Mouse (Mus musculus): Measurements from ENCODE around the gene Crebbp. TPM values are rescaled to one million over a fixed set of nuclear protein-coding genes. Genes with fewer than 3 reads are reported as not detected.
"Not testable (repeated sequence)": the region's sequence is repeated elsewhere in the genome, so short reads cannot be mapped to it uniquely, and the experiment has no call there.

Gene Crebbp
- polyA plus RNA-seq, 1 experiment from 2014 or later = 32.4 TPM

DNA sequence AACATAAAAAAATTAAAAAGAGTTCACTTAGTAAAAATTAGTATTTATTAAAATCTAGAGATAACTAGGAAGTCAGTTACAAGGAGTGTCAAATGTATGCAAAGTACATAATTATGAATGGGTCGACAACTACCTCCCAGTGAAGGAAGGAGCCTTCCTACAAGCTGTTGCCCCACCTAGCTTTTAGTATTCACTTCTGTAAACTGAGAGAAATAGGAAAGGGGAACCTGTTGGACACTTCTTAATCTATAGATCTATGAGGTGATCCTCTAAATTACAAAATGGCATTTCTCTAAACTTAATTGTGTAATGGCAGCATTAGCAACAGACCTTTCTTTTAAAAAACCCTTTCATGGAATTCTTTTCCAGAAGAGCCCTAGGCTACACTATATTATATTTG lies 84.9 kb downstream of the Crebbp start:
- H3K27me3 ChIP-seq (replicated peaks; ENCODE audit: low read depth, poor library complexity, severe bottlenecking) = no peaks in the 10 kb centered on the region
- DNase-seq (ENCODE audit: low spot score) = no peak
- H3K36me3 ChIP-seq (replicated peaks) = peaks cover 72% of the 10 kb centered on the region
- no peak overlapping the region for H3K27ac ChIP-seq (replicated peaks)
- WGBS = 92% methylated on average over 1 of the region's 1 CpGs
- H3K4me3 ChIP-seq = no peak overlapping the region
- H3K9me3 ChIP-seq = no peaks in the 10 kb centered on the region
- no peaks in the 10 kb centered on the region for H3K4me1 ChIP-seq

DNA sequence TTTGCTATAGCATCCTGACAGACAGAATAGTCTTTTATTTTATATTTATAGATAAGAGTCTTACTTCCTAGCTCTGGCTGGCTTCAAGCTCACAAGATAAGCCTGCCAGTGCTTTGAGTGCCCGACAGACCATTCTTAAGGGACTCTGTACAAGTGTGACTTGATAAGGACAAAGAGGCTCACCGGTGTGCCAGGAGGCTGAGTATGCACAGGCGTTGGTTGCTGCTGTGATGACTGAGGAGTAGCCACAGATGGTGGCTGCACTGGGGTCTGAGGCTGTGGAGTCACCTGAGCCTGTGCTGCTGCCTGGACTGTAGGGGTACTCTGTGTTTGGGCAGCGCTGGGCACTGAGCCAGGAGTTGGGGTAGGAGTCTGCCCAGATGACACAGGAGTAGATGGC lies 96.7 kb downstream of the Crebbp start:
- Histone ChIP-seq H3K27ac (replicated peaks) (no peak overlapping the region), H3K36me3 (replicated peaks) (peaks cover 100% of the 10 kb centered on the region), H3K9me3 (no peaks in the 10 kb centered on the region), H3K27me3 (replicated peaks; ENCODE audit: low read depth, poor library complexity, severe bottlenecking) (no peaks in the 10 kb centered on the region), H3K4me3 (no peak overlapping the region), H3K4me1 (no peaks in the 10 kb centered on the region)
- DNase-seq (ENCODE audit: low spot score) = no peak
- WGBS = 93% methylated on average over 4 of the region's 4 CpGs

DNA sequence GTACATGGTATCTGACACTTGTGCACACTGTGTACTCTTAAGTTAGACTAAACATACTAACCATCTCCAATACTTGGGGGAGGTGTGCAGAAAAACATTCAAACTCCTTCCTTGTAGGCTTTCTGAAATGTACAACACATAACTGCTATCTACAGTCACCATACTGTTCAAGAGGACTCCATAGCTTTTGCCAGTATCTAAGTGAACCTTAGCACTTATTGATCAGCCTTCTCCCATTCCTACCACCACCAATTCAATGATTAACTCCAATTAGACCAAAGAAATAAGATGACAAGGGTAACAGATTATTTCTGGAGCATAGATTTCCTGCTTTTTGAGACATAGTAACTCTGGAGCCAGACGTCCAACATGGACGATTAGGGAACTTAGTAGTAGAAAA lies 113.4 kb downstream of the Crebbp start:
- Histone ChIP-seq H3K4me1 (no peaks in the 10 kb centered on the region), H3K4me3 (no peak overlapping the region), H3K36me3 (replicated peaks) (peaks cover 78% of the 10 kb centered on the region), H3K9me3 (no peaks in the 10 kb centered on the region), H3K27me3 (replicated peaks; ENCODE audit: low read depth, poor library complexity, severe bottlenecking) (no peaks in the 10 kb centered on the region), H3K27ac (replicated peaks) (no peak overlapping the region)
- no peak for DNase-seq (ENCODE audit: low spot score)
- 94% methylated on average over 2 of the region's 2 CpGs for WGBS

GRCm38 (mm10) chr16:4097521-4097920 lies 116.3 kb downstream of the Crebbp start:
- peaks cover 89% of the 10 kb centered on the region for H3K36me3 ChIP-seq (replicated peaks)
- WGBS = 96% methylated on average over 1 of the region's 1 CpGs
- no peak overlapping the region for H3K4me3 ChIP-seq
- no peak for DNase-seq (ENCODE audit: low spot score)
- H3K4me1 ChIP-seq = no peaks in the 10 kb centered on the region
- no peaks in the 10 kb centered on the region for H3K9me3 ChIP-seq
- H3K27me3 ChIP-seq (replicated peaks; ENCODE audit: low read depth, poor library complexity, severe bottlenecking) = no peaks in the 10 kb centered on the region
- H3K27ac ChIP-seq (replicated peaks) = no peak overlapping the region

DNA sequence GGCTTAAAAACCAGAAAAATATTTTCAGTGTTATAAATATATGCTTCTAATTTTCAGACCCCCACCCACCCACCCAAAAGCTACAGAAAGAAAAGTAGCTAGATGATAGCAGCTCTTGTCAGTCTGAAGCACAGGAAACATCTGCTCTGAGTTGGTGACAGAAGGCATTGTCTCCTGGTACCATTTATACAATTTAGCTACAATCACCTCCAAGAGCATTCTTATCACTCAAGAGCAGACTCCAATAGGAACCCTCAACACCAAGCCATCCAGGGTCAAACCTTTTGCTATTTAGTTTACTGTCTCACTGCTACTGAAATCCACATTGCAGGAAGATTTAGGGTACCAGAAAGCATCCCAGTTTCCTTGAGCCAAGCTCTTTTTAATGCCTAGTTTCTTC lies 116.9 kb downstream of the Crebbp start:
- Histone ChIP-seq H3K27ac (replicated peaks) (no peak overlapping the region), H3K4me3 (no peak overlapping the region), H3K36me3 (replicated peaks) (peaks cover 95% of the 10 kb centered on the region), H3K27me3 (replicated peaks; ENCODE audit: low read depth, poor library complexity, severe bottlenecking) (no peaks in the 10 kb centered on the region), H3K9me3 (no peaks in the 10 kb centered on the region), H3K4me1 (no peaks in the 10 kb centered on the region)
- no peak for DNase-seq (ENCODE audit: low spot score)

DNA sequence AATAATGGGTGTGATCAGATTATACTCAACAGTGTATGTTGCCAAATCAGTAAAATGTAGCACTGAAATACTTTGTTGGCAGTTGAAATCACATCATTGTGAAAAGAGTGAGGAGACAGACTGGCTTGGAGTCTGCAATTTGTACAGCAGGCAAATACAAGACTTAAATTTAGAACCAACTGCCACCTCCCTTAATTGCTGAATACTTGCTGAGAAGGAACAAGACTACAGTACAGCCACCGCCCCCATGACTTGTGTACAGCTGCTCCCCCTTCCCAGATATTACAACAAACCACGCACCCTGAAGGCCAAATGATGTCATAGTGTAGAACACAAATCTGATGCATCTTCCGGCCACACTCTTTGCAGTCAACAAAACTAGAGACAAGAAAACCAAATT lies 117.7 kb downstream of the Crebbp start:
- 95% methylated on average over 3 of the region's 3 CpGs for WGBS
- DNase-seq (ENCODE audit: low spot score) = no peak
- no peaks in the 10 kb centered on the region for H3K9me3 ChIP-seq
- peaks cover 96% of the 10 kb centered on the region for H3K36me3 ChIP-seq (replicated peaks)
- H3K27me3 ChIP-seq (replicated peaks; ENCODE audit: low read depth, poor library complexity, severe bottlenecking) = no peaks in the 10 kb centered on the region
- no peak overlapping the region for H3K27ac ChIP-seq (replicated peaks)
- no peak overlapping the region for H3K4me3 ChIP-seq
- H3K4me1 ChIP-seq = no peaks in the 10 kb centered on the region

- Histone ChIP-seq H3K27me3 (replicated peaks; ENCODE audit: low read depth, poor library complexity, severe bottlenecking) (no peaks in the 10 kb centered on the region), H3K36me3 (replicated peaks) (peaks cover 98% of the 10 kb centered on the region), H3K9me3 (no peaks in the 10 kb centered on the region), H3K4me3 (no peak overlapping the region), H3K27ac (replicated peaks) (no peak overlapping the region), H3K4me1 (no peaks in the 10 kb centered on the region)
- no peak for DNase-seq (ENCODE audit: low spot score)
- 92% methylated on average over 8 of the region's 8 CpGs for WGBS
Observed at GRCm38 (mm10) chr16:4087214-4087913, 126.4 kb downstream of the Crebbp start.

DNA sequence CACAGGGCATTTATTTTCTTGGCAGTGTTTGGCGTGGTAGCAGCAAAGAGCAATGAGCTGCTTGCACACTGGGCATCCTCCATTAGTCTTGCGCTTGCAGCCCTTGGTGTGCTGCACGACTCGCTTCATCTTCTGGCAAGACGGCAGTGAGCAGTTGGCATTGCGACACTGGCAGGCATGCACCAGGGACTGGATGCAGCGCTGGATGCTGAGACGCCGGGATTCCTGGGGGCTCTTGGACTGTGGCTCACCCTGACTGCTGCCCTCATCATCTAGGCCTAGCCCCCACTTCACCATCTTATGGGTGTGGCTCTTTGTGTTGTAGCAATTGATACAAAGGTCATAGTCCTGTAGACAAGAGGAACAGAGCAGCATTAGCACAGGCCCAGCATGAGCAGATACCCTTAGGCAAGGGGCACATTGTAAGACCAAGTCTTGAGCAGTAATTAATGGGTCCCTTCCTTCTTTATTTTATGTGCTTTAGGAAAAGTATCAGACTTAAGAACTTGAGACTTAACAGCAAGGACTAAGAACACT lies 127.9 kb downstream of the Crebbp start:
- 95% methylated on average over 9 of the region's 9 CpGs for WGBS
- Histone ChIP-seq H3K4me3 (no peak overlapping the region), H3K4me1 (no peaks in the 10 kb centered on the region), H3K36me3 (replicated peaks) (peaks cover 93% of the 10 kb centered on the region), H3K9me3 (no peaks in the 10 kb centered on the region), H3K27me3 (replicated peaks; ENCODE audit: low read depth, poor library complexity, severe bottlenecking) (no peaks in the 10 kb centered on the region), H3K27ac (replicated peaks) (no peak overlapping the region)
- DNase-seq (ENCODE audit: low spot score) = no peak

DNA sequence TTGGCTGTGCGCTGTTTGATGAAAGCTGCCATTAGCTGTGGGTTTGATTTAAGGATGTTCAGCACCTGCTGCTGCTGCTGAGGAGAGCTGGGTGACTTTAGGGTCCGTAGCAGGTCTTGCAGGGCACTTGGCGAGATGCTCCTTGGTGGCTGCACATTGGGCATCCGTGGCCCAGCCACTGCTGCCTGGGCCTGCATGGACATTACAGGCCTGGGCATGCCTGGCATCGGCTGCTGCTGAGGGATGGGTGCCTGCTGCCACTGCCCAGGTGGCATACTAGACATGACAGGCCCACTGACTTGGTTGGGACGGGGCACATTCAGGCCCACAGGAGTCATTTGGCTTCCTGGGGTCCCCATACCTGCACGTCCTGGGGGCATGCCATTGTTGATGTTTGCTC lies 128.7 kb downstream of the Crebbp start:
- DNase-seq (ENCODE audit: low spot score) = no peak
- H3K4me3 ChIP-seq = no peak overlapping the region
- no peaks in the 10 kb centered on the region for H3K9me3 ChIP-seq
- peaks cover 85% of the 10 kb centered on the region for H3K36me3 ChIP-seq (replicated peaks)
- H3K27me3 ChIP-seq (replicated peaks; ENCODE audit: low read depth, poor library complexity, severe bottlenecking) = no peaks in the 10 kb centered on the region
- no peak overlapping the region for H3K27ac ChIP-seq (replicated peaks)
- no peaks in the 10 kb centered on the region for H3K4me1 ChIP-seq
- 97% methylated on average over 7 of the region's 7 CpGs for WGBS

DNA sequence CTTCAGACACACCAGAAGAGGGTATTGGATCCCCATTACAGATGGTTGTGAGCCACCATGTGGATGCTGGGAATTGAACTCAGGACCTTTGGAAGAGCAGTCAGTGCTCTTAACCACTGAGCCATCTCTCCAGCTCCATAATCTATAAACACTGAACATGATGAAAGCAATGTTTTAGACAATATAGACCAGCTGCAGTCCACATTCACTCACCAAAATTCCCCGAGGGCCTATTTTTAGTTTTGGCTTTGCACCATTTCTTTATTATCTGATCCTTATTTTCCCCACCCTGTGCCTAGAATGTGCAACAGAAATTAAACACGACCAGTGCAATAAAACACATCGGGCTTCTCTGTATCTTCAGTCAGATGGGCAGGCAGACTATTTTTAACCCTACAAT lies 133.4 kb downstream of the Crebbp start:
- Histone ChIP-seq H3K4me1 (peaks cover 15% of the 10 kb centered on the region), H3K36me3 (replicated peaks) (peaks cover 38% of the 10 kb centered on the region)
- 86% methylated on average over 3 of the region's 3 CpGs for WGBS
- H3K9me3 ChIP-seq; H3K27ac ChIP-seq (replicated peaks); H3K4me3 ChIP-seq; DNase-seq (ENCODE audit: low spot score); H3K27me3 ChIP-seq (replicated peaks; ENCODE audit: low read depth, poor library complexity, severe bottlenecking): not testable (repeated sequence)

GRCm38 (mm10) chr16:4079656-4080055 lies 134.1 kb downstream of the Crebbp start:
- H3K4me1 ChIP-seq = peaks cover 15% of the 10 kb centered on the region
- no peak overlapping the region for H3K4me3 ChIP-seq
- no peaks in the 10 kb centered on the region for H3K27me3 ChIP-seq (replicated peaks; ENCODE audit: low read depth, poor library complexity, severe bottlenecking)
- H3K36me3 ChIP-seq (replicated peaks) = peaks cover 31% of the 10 kb centered on the region
- no peaks in the 10 kb centered on the region for H3K9me3 ChIP-seq
- WGBS = 83% methylated on average over 1 of the region's 1 CpGs
- H3K27ac ChIP-seq (replicated peaks) = no peak overlapping the region
- DNase-seq (ENCODE audit: low spot score) = no peak

DNA sequence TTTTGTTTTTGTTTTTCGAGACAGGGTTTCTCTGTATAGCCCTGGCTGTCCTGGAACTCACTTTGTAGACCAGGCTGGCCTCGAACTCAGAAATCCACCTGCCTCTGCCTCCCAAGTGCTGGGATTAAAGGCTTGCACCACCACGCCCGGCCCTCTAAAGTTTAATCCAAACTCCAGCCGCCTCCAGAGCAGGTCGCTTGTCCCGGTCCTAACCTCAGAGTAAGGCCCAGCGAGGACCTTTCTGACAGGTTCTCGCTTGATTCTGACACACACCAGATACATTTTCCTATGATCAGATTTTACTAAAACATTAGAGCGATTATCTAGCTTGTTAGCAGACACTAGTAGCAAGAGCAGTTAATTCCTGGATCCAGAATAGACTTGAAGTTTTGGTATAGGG lies 135.5 kb downstream of the Crebbp start:
- Histone ChIP-seq H3K4me1 (peaks cover 15% of the 10 kb centered on the region), H3K4me3 (peak overlapping the region; percentile 87), H3K36me3 (replicated peaks) (peaks cover 19% of the 10 kb centered on the region)
- 76% methylated on average over 10 of the region's 10 CpGs for WGBS
- H3K9me3 ChIP-seq; DNase-seq (ENCODE audit: low spot score); H3K27me3 ChIP-seq (replicated peaks; ENCODE audit: low read depth, poor library complexity, severe bottlenecking); H3K27ac ChIP-seq (replicated peaks): not testable (repeated sequence)

DNA sequence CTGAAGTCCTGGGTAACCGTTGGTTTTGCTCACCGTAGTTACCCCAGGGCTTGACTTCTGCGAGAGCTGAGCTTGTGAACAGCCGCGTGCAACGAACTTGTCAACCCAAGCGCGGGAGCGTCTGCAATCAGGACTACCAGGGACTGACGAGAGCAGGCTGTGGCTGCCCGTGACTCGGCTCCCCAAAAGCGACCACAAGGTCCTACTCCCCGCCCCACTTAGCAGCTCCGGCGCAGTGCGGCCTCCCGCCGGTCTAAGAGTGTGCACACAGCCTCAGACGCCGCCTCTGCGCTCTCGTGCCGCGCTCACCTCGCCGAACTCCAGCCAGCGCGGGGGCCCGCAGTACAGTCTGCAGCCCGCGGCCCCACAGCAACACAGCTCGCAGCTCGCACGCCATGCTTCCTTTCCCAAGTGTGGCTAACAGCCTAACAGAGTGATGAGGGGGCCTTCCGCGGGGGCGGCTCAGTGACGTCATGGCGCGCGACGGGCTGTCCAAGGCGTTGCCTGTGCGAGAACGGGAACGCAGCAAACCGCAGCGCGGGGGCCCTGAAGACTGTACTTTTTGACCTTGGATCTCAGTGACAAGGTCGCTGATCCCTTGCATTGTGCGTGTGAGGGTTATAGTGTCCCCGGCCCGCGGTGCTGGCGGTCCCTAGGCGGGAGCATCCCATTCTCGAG lies 136.3 kb downstream of the Crebbp start, which contains the start of gene Trap1:
Gene Trap1 (minus strand): TSS at position 444 of the 678 bp plus-strand sequence.
- H3K9me3 ChIP-seq = no peaks in the 10 kb centered on the region
- H3K27ac ChIP-seq (replicated peaks) = peak within 1 kb of the TSS; percentile 90
- WGBS = under 1% methylated on average over 58 of the region's 58 CpGs
- peaks cover 15% of the 10 kb centered on the region for H3K4me1 ChIP-seq
- DNase-seq (ENCODE audit: low spot score) = peak; percentile 93
- H3K27me3 ChIP-seq (replicated peaks; ENCODE audit: low read depth, poor library complexity, severe bottlenecking) = no peaks in the 10 kb centered on the region
- H3K4me3 ChIP-seq = peak within 1 kb of the TSS; percentile 87
- peaks cover 11% of the 10 kb centered on the region for H3K36me3 ChIP-seq (replicated peaks)

Data from embryonic facial prominence, embryonic 10.5 days (tissue).